Mouse (Mus musculus): ENCODE data around the gene Csmd2. TPM values are rescaled to one million over a fixed set of nuclear protein-coding genes. Genes with fewer than 3 reads are reported as not detected.

Csmd2 gene
- polyA plus RNA-seq, 1 experiment from 2014 or later: 0.32 TPM

GRCm38 (mm10) chr4:127987270-127987669, 387 bp upstream of the Csmd2 start:
- H3K9me3 ChIP-seq: no peaks in the 10 kb centered on the region
- H3K4me3 ChIP-seq (replicated peaks): peak overlapping the region; percentile 36
- H3K4me2 ChIP-seq: peak overlapping the region; percentile 64
- no peaks in the 10 kb centered on the region for H3K36me3 ChIP-seq
- peaks cover 8% of the 10 kb centered on the region; the same call in 1 of the 2 replicates for H3K4me1 ChIP-seq
- ATAC-seq (ENCODE audit: insufficient read depth, low FRiP score, low read depth): no peak
- WGBS: 11% methylated on average over 10 of the region's 10 CpGs
- no peak overlapping the region for H3K27ac ChIP-seq
- no peak overlapping the region for H3K9ac ChIP-seq
- H3K27me3 ChIP-seq (replicated peaks): peaks cover 75% of the 10 kb centered on the region

- peak overlapping the region; percentile 36 for H3K4me3 ChIP-seq (replicated peaks)
- 2% methylated on average over 39 of the region's 39 CpGs for WGBS
- ATAC-seq (ENCODE audit: insufficient read depth, low FRiP score, low read depth): no peak
- no peak overlapping the region for H3K9ac ChIP-seq
- H3K4me2 ChIP-seq: peak overlapping the region; percentile 64
- no peaks in the 10 kb centered on the region for H3K36me3 ChIP-seq
- no peak overlapping the region for H3K27ac ChIP-seq
- no peaks in the 10 kb centered on the region for H3K9me3 ChIP-seq
- H3K4me1 ChIP-seq: peaks cover 8% of the 10 kb centered on the region; the same call in 1 of the 2 replicates
- H3K27me3 ChIP-seq (replicated peaks): peaks cover 71% of the 10 kb centered on the region
These were observed 996 bp downstream of the Csmd2 start for GRCm38 (mm10) chr4:127988526-127989180.

GRCm38 (mm10) chr4:127989347-127989995, 1.8 kb downstream of the Csmd2 start:
- Histone ChIP-seq H3K4me1 (peaks cover 8% of the 10 kb centered on the region; the same call in 1 of the 2 replicates), H3K27ac (no peak overlapping the region), H3K27me3 (replicated peaks) (peaks cover 64% of the 10 kb centered on the region), H3K9me3 (no peaks in the 10 kb centered on the region), H3K9ac (no peak overlapping the region), H3K4me3 (replicated peaks) (no peak overlapping the region), H3K36me3 (no peaks in the 10 kb centered on the region), H3K4me2 (no peak overlapping the region)
- no peak for ATAC-seq (ENCODE audit: insufficient read depth, low FRiP score, low read depth)
- WGBS: 12% methylated on average over 18 of the region's 18 CpGs

- no peaks in the 10 kb centered on the region for H3K27me3 ChIP-seq (replicated peaks)
- H3K36me3 ChIP-seq: no peaks in the 10 kb centered on the region
- H3K27ac ChIP-seq: no peak overlapping the region
- no peak for ATAC-seq (ENCODE audit: insufficient read depth, low FRiP score, low read depth)
- no peak overlapping the region for H3K9ac ChIP-seq
- 79% methylated on average over 3 of the region's 3 CpGs for WGBS
- no peak overlapping the region for H3K4me2 ChIP-seq
- H3K4me1 ChIP-seq: no peaks in the 10 kb centered on the region
- H3K9me3 ChIP-seq: no peaks in the 10 kb centered on the region
- no peak overlapping the region for H3K4me3 ChIP-seq (replicated peaks)
These were observed 11.6 kb downstream of the Csmd2 start for GRCm38 (mm10) chr4:127999281-127999680.

GRCm38 (mm10) chr4:128002638-128003101, 15.0 kb downstream of the Csmd2 start:
- H3K9me3 ChIP-seq: no peaks in the 10 kb centered on the region
- no peak overlapping the region for H3K9ac ChIP-seq
- no peaks in the 10 kb centered on the region for H3K36me3 ChIP-seq
- 64% methylated on average over 4 of the region's 4 CpGs for WGBS
- no peaks in the 10 kb centered on the region for H3K27me3 ChIP-seq (replicated peaks)
- H3K27ac ChIP-seq: no peak overlapping the region
- H3K4me1 ChIP-seq: no peaks in the 10 kb centered on the region
- H3K4me2 ChIP-seq: no peak overlapping the region
- no peak for ATAC-seq (ENCODE audit: insufficient read depth, low FRiP score, low read depth)
- no peak overlapping the region for H3K4me3 ChIP-seq (replicated peaks)

GRCm38 (mm10) chr4:128004797-128005452, 17.3 kb downstream of the Csmd2 start:
- no peak overlapping the region for H3K9ac ChIP-seq
- no peaks in the 10 kb centered on the region for H3K9me3 ChIP-seq
- no peak overlapping the region for H3K27ac ChIP-seq
- no peaks in the 10 kb centered on the region for H3K36me3 ChIP-seq
- ATAC-seq (ENCODE audit: insufficient read depth, low FRiP score, low read depth): no peak
- no peak overlapping the region for H3K4me3 ChIP-seq (replicated peaks)
- 62% methylated on average over 3 of the region's 3 CpGs for WGBS
- H3K27me3 ChIP-seq (replicated peaks): no peaks in the 10 kb centered on the region
- H3K4me1 ChIP-seq: no peaks in the 10 kb centered on the region
- H3K4me2 ChIP-seq: no peak overlapping the region

GRCm38 (mm10) chr4:128019465-128019864, 31.8 kb downstream of the Csmd2 start:
- Histone ChIP-seq H3K27ac (no peak overlapping the region), H3K9ac (no peak overlapping the region), H3K9me3 (no peaks in the 10 kb centered on the region), H3K36me3 (no peaks in the 10 kb centered on the region), H3K4me3 (replicated peaks) (no peak overlapping the region), H3K4me2 (no peak overlapping the region), H3K4me1 (no peaks in the 10 kb centered on the region), H3K27me3 (replicated peaks) (no peaks in the 10 kb centered on the region)
- no peak for ATAC-seq (ENCODE audit: insufficient read depth, low FRiP score, low read depth)
- 69% methylated on average over 2 of the region's 2 CpGs for WGBS

GRCm38 (mm10) chr4:128028294-128028693, 40.6 kb downstream of the Csmd2 start:
- no peak for ATAC-seq (ENCODE audit: insufficient read depth, low FRiP score, low read depth)
- H3K9me3 ChIP-seq: no peaks in the 10 kb centered on the region
- H3K4me2 ChIP-seq: no peak overlapping the region
- H3K27me3 ChIP-seq (replicated peaks): no peaks in the 10 kb centered on the region
- no peak overlapping the region for H3K27ac ChIP-seq
- H3K4me3 ChIP-seq (replicated peaks): no peak overlapping the region
- H3K4me1 ChIP-seq: no peaks in the 10 kb centered on the region
- 91% methylated on average over 1 of the region's 1 CpGs for WGBS
- no peak overlapping the region for H3K9ac ChIP-seq
- H3K36me3 ChIP-seq: no peaks in the 10 kb centered on the region

GRCm38 (mm10) chr4:128041901-128042300, 54.2 kb downstream of the Csmd2 start:
- ATAC-seq (ENCODE audit: insufficient read depth, low FRiP score, low read depth): no peak
- WGBS: 77% methylated on average over 4 of the region's 4 CpGs
- Histone ChIP-seq H3K27me3 (replicated peaks) (no peaks in the 10 kb centered on the region), H3K9ac (no peak overlapping the region), H3K9me3 (no peaks in the 10 kb centered on the region), H3K4me1 (no peaks in the 10 kb centered on the region), H3K4me2 (no peak overlapping the region), H3K27ac (no peak overlapping the region), H3K4me3 (replicated peaks) (no peak overlapping the region), H3K36me3 (no peaks in the 10 kb centered on the region)

- Histone ChIP-seq H3K4me3 (replicated peaks) (no peak overlapping the region), H3K4me1 (no peaks in the 10 kb centered on the region), H3K9ac (no peak overlapping the region), H3K9me3 (no peaks in the 10 kb centered on the region), H3K27ac (no peak overlapping the region), H3K27me3 (replicated peaks) (no peaks in the 10 kb centered on the region), H3K4me2 (no peak overlapping the region), H3K36me3 (no peaks in the 10 kb centered on the region)
- ATAC-seq (ENCODE audit: insufficient read depth, low FRiP score, low read depth): no peak
- WGBS: 32% methylated on average over 5 of the region's 5 CpGs
These were observed 55.0 kb downstream of the Csmd2 start for GRCm38 (mm10) chr4:128042626-128043025.

GRCm38 (mm10) chr4:128048716-128049115, 61.1 kb downstream of the Csmd2 start:
- Histone ChIP-seq H3K9me3 (no peaks in the 10 kb centered on the region), H3K27me3 (replicated peaks) (no peaks in the 10 kb centered on the region), H3K4me1 (no peaks in the 10 kb centered on the region), H3K4me3 (replicated peaks) (no peak overlapping the region), H3K27ac (no peak overlapping the region), H3K9ac (no peak overlapping the region), H3K4me2 (no peak overlapping the region), H3K36me3 (no peaks in the 10 kb centered on the region)
- no peak for ATAC-seq (ENCODE audit: insufficient read depth, low FRiP score, low read depth)
- 96% methylated on average over 1 of the region's 1 CpGs for WGBS

GRCm38 (mm10) chr4:128052701-128053100, 65.0 kb downstream of the Csmd2 start:
- H3K27ac ChIP-seq: no peak overlapping the region
- H3K9ac ChIP-seq: no peak overlapping the region
- H3K4me3 ChIP-seq (replicated peaks): no peak overlapping the region
- ATAC-seq (ENCODE audit: insufficient read depth, low FRiP score, low read depth): no peak
- H3K36me3 ChIP-seq: no peaks in the 10 kb centered on the region
- WGBS: 63% methylated on average over 8 of the region's 8 CpGs
- H3K9me3 ChIP-seq: no peaks in the 10 kb centered on the region
- no peak overlapping the region for H3K4me2 ChIP-seq
- H3K27me3 ChIP-seq (replicated peaks): no peaks in the 10 kb centered on the region
- H3K4me1 ChIP-seq: no peaks in the 10 kb centered on the region
